Mouse (Mus musculus): ENCODE measurements around the gene Bcap31.

DNA sequence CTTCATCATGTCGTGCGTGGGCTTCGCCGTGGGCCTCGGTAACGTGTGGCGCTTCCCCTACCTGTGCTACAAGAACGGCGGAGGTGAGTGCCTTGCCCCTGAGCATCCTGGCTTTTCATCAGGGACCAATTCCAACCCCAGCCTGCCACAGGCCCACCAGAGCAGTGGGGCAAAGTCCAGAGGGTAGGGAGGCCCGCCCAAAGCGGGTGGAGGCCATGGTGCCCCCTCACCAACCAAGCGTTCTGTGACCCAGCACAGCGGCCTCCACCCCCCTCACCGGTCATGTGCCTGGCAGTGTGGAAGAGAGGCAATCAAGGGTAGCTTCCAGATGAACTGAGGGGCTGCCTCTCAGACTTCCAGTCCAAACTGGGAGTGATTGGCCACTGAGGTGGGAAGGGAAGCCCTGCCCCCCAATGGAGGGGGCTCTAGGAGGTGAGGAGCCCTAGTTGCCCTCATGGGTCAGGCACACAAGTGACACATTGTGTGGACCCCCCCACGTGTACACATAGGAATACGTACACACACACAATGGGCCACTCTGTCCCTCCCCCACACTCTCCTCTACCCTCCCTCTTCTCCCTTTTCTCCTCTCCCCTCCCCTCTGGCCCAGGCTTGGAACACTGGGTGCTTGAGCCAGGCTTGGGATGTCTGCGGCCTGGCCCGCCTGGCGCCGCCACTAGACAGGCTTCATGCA, 41.9 kb downstream of the Bcap31 start:
- TF ChIP-seq GATA1 (IDR thresholded peaks at IDR 0.05; ENCODE audit: low read length) (no peak), TAL1 (IDR thresholded peaks at IDR 0.05; ENCODE audit: low read length) (no peak)

Data from erythroblast, embryonic 14.5 days (primary cell).